Mouse (Mus musculus): Measurements from ENCODE around the gene Nab1.

GRCm38 (mm10) chr1:52465264-52465663 is 35.2 kb downstream of the Nab1 start:
- TF ChIP-seq CTCF (IDR thresholded peaks at IDR 0.05; ENCODE audit: control insufficient read depth, insufficient read depth, low read length): no peak
- no peak for TF ChIP-seq POLR2A (IDR thresholded peaks at IDR 0.05; ENCODE audit: borderline replicate concordance, control insufficient read depth, low read depth, low read length)
